Mouse (Mus musculus) limb, embryonic 14.5 days (tissue): ENCODE data around the gene Rpa2. TPM values are rescaled to one million over a fixed set of nuclear protein-coding genes. Genes with fewer than 3 reads are reported as not detected.
A peak's percentile ranks its signal among the peaks of the same experiment; 100 is the strongest.

ENCODE experiments used
- ATAC-seq: fragments of 200-750 bp; cut with Nextera tagmentation; 2 replicates; pipeline ENCODE4 v1.8.0; 2017; ENCODE audit warnings: low read depth, moderate number of reproducible peaks, moderate TSS enrichment; ENCODE audit not compliant: low FRiP score
- DNase-seq: peaks from one replicate; pipeline ENCODE4 v3.0.0-alpha.2; 2015; ENCODE audit warnings: low spot score
- H3K27ac ChIP-seq: fragments of 300-500 bp; sonication (generic); replicated peaks from 2 replicates; pipeline ENCODE4 v1.5.1; 2014; ENCODE audit warnings: low read depth, mild to moderate bottlenecking, low read length, moderate library complexity, mixed read lengths
- H3K27me3 ChIP-seq: fragments of 300-500 bp; sonication (generic); 2 replicates; pipeline ENCODE4 v1.6.1; 2014; ENCODE audit warnings: low read length, mixed read lengths; ENCODE audit not compliant: control insufficient read depth, insufficient read depth
- H3K36me3 ChIP-seq: fragments of 300-500 bp; sonication (generic); 2 replicates; pipeline ENCODE4 v1.6.1; 2014; ENCODE audit warnings: mild to moderate bottlenecking, low read length, moderate library complexity, mixed read lengths; ENCODE audit not compliant: control insufficient read depth, insufficient read depth
- H3K4me1 ChIP-seq: fragments of 300-500 bp; sonication (generic); 2 replicates; pipeline ENCODE4 v1.6.1; 2014; ENCODE audit warnings: antibody characterized with exemption, low read length, mixed read lengths; ENCODE audit not compliant: control insufficient read depth, insufficient read depth
- H3K4me2 ChIP-seq: fragments of 300-500 bp; sonication (generic); replicated peaks from 2 replicates; pipeline ENCODE4 v1.6.1; 2014; ENCODE audit warnings: low read depth, mild to moderate bottlenecking, low read length, moderate library complexity; ENCODE audit not compliant: severe bottlenecking
- H3K4me3 ChIP-seq: fragments of 300-500 bp; sonication (generic); replicated peaks from 2 replicates; pipeline ENCODE4 v1.5.1; 2014; ENCODE audit warnings: low read length
- H3K9ac ChIP-seq: fragments of 300-500 bp; sonication (generic); 2 replicates; pipeline ENCODE4 v1.6.1; 2014; ENCODE audit warnings: mild to moderate bottlenecking, low read depth, low read length, moderate library complexity; ENCODE audit not compliant: severe bottlenecking
- H3K9me3 ChIP-seq: fragments of 300-500 bp; sonication (generic); 2 replicates; pipeline ENCODE4 v1.6.1; 2016; ENCODE audit warnings: low read length; ENCODE audit not compliant: control insufficient read depth
- POLR2A ChIP-seq: fragments of 200-500 bp; IDR thresholded peaks from 2 replicates; pipeline ENCODE4 v1.8.0; 2012; ENCODE audit warnings: inconsistent platforms, mild to moderate bottlenecking, moderate library complexity, borderline replicate concordance; ENCODE audit not compliant: insufficient read depth, insufficient read length; ENCODE audit errors: extremely low read depth
- WGBS: fragments of 180-500 bp; shearing (Covaris S2); extraction: QIAGEN DNeasy Blood & Tissue Kit; methylation state at CpG from one replicate; pipeline ENCODE4 v1.1.7; 2014; 5-methylcytosine and 5-hydroxymethylcytosine counted together
- polyA plus RNA-seq, 2 experiments: library from polyadenylated mRNA; depleted of rRNA in 1 of 2; stranded (reverse) in 1 of 2; unstranded in 1 of 2; fragments of >200 nt; fragmentation: Nextera tagmentation in 1 of 2; extraction: Ambion mirVana in 1 of 2; gene quantifications; 2 replicates each; pipeline versions ENCODE4 v1.2.1 to v1.2.3; 2012 to 2014

The Rpa2 gene
- polyA plus RNA-seq, 2 experiments: 76.4 to 104 TPM

DNA sequence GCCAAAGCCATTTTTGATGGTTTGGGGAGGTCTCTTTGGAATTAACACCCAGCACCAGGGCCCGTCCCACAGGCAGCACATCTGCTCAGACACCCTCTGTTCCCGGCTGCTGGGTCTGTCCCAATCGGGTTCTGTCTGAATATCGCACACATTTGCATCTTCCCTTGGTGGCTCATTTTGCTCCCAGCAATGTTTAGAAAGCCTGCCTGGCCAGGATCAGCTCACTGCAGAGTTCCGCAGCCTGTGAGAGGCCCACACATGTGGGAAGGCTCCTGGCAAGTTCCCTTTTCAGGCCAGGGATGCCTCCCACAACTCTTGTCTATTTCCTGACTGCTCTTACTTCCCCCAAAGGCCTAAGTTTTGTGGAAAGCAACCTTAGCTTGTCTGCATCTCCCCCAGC is 41.5 kb downstream of the Rpa2 start:
- H3K4me2 ChIP-seq: no peak overlapping the region
- DNase-seq (no peak), ATAC-seq (no peak)
- no peaks in the 10 kb centered on the region for H3K36me3 ChIP-seq
- no peaks in the 10 kb centered on the region; the same call in 1 of the 2 replicates for H3K9me3 ChIP-seq
- 82% methylated on average over 5 of the region's 5 CpGs for WGBS
- no peak overlapping the region for H3K4me3 ChIP-seq
- no peaks in the 10 kb centered on the region for H3K27me3 ChIP-seq
- no peak overlapping the region for H3K27ac ChIP-seq
- no peak for TF ChIP-seq POLR2A
- H3K9ac ChIP-seq: no peak overlapping the region
- no peaks in the 10 kb centered on the region for H3K4me1 ChIP-seq

DNA sequence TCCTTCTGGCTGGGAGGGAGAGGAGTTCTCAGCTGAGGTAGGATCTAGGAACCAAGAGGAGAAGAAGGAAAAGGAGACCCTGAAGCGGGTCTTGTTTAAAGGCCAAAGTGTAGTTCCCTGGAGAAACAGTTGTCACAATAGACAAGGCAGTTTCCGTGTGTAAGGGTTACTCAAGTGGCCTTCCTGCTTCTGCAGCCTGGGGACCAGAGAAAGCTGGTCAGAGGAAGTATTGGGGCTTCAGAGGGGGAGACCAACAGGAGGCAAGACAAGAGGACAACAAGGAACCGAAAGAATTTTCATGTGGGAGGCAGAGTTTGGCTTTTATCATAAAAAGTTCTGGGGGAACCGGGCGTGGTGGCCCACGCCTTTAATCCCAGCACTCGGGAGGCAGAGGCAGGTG is 48.3 kb downstream of the Rpa2 start:
- Histone ChIP-seq H3K4me3 (no peak overlapping the region), H3K36me3 (no peaks in the 10 kb centered on the region), H3K27me3 (no peaks in the 10 kb centered on the region), H3K9me3 (peaks cover 7% of the 10 kb centered on the region; the same call in 1 of the 2 replicates), H3K4me1 (no peaks in the 10 kb centered on the region), H3K9ac (no peak overlapping the region), H3K4me2 (no peak overlapping the region), H3K27ac (no peak overlapping the region)
- ATAC-seq: no peak
- WGBS: 86% methylated on average over 7 of the region's 7 CpGs
- TF ChIP-seq POLR2A: no peak
- no peak for DNase-seq

DNA sequence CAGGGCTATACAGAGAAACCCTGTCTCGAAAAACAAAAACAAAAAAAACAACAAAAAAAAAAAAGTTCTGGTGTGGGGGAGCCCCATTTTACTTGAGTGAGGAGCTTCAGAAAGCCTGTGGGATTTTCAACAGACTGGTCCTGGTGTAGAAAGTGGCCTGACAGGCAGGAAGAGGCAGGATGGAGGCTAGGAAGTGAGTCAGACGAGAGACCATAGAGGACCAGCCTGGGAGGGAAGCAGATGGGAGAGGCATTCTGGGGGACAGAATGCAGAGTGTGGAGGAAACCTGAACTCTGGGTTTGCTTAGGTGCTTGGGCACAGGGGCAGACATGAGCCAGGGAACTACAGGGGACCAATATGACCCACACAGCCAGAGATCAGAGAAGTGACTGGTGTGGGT is 48.7 kb downstream of the Rpa2 start:
- Histone ChIP-seq H3K4me2 (no peak overlapping the region), H3K9me3 (0 out of 2 replicates have a peak, but pooled peaks cover 7% of the 10 kb centered on the region), H3K27me3 (no peaks in the 10 kb centered on the region), H3K36me3 (no peaks in the 10 kb centered on the region), H3K4me3 (no peak overlapping the region), H3K27ac (no peak overlapping the region), H3K9ac (no peak overlapping the region), H3K4me1 (no peaks in the 10 kb centered on the region)
- ATAC-seq (no peak), DNase-seq (no peak)
- TF ChIP-seq POLR2A: no peak
- 41% methylated on average over 2 of the region's 2 CpGs for WGBS

DNA sequence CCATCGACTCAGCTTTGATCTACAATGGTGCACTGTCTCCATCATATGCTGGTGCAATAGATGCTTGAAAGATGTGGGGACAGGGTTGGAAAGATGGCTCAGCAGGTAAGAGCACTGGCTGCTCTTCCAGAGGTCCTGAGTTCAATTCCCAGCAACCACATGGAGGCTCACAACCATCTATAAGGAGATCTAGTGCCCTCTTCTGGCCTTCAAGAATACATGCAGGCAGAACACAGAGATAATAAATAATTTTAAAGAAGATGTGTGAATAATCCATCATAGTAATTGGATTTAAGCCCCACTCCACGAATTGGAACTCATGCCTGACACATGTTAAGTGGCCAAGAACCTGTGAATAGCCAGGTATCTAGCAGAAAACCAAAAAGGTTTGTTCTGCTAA is 50.3 kb downstream of the Rpa2 start:
- Histone ChIP-seq H3K4me1 (no peaks in the 10 kb centered on the region), H3K4me2 (no peak overlapping the region), H3K36me3 (no peaks in the 10 kb centered on the region), H3K4me3 (no peak overlapping the region), H3K27me3 (no peaks in the 10 kb centered on the region), H3K9me3 (0 out of 2 replicates have a peak, but pooled peaks cover 7% of the 10 kb centered on the region), H3K9ac (no peak overlapping the region), H3K27ac (no peak overlapping the region)
- TF ChIP-seq POLR2A: no peak
- DNase-seq (no peak), ATAC-seq (no peak)
- WGBS: 53% methylated on average over 2 of the region's 2 CpGs

DNA sequence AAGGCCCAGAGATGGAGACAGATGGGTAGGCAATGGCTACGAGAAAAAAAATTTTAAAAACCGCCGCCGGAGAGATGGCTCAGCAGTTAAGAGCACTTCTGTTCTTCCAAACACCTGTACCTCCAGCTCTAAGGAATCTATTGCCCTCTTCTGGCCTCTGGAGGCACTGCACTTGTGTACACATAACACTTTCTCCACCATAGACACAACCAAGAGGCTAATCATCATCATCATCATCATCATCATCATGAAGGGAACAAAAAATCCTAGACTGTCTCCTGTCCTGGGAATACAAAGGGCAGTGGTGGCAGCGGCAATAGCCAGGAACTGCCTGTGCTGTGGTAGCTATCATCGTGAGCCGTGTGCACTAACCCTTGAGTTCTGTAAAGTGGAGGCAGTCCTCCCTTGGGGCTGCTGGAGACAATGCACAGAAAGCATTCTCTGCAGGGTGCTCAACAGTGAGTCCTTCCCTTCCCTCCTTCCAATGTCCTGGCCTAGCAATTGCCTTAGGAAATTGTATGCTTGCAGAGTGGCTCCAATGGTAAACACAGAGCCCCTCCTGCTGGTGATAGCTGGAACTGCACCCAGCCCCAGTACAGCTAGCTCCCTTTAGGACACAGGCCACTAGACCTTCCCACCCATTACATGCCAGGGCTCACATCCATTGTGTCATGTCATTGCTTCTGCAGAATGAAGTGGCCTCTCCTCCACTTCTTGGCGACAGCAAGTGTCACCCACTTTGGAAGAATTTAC is 55.7 kb downstream of the Rpa2 start:
- no peak overlapping the region for H3K27ac ChIP-seq
- H3K4me1 ChIP-seq: no peaks in the 10 kb centered on the region
- DNase-seq (peak; percentile 34), ATAC-seq (no peak)
- 0 out of 2 replicates have a peak, but pooled peaks cover 7% of the 10 kb centered on the region for H3K9me3 ChIP-seq
- 71% methylated on average over 8 of the region's 8 CpGs for WGBS
- no peaks in the 10 kb centered on the region for H3K27me3 ChIP-seq
- no peak overlapping the region for H3K4me3 ChIP-seq
- H3K4me2 ChIP-seq: no peak overlapping the region
- peaks cover 42% of the 10 kb centered on the region for H3K36me3 ChIP-seq
- no peak overlapping the region for H3K9ac ChIP-seq
- no peak for TF ChIP-seq POLR2A

Other genes with a start within 250 kb of the Rpa2 start
- gene Atpif1, start 234.7 kb upstream of the Rpa2 start, polyA plus RNA-seq (2012; rRNA removed): 367 and 583 TPM in 2 replicates
- 966 and 986 TPM in 2 replicates for gene Atpif1, start 234.7 kb upstream of the Rpa2 start, polyA plus RNA-seq (2014; fragmentation: Nextera tagmentation; extraction: Ambion mirVana)
- 91.3 and 114 TPM in 2 replicates for gene Dnajc8, start 232.8 kb upstream of the Rpa2 start, polyA plus RNA-seq (2012; rRNA removed)
- gene Dnajc8, start 232.8 kb upstream of the Rpa2 start, polyA plus RNA-seq (2014; fragmentation: Nextera tagmentation; extraction: Ambion mirVana): 144 and 153 TPM in 2 replicates
- 1.2 and 1.3 TPM in 2 replicates for gene Ptafr, start 204.3 kb upstream of the Rpa2 start, polyA plus RNA-seq (2012; rRNA removed)
- 0.36 and 0.86 TPM in 2 replicates for gene Ptafr, start 204.3 kb upstream of the Rpa2 start, polyA plus RNA-seq (2014; fragmentation: Nextera tagmentation; extraction: Ambion mirVana)
- gene Eya3, start 129.3 kb upstream of the Rpa2 start, polyA plus RNA-seq (2012; rRNA removed): 42.0 and 45.1 TPM in 2 replicates
- 23.7 and 24.3 TPM in 2 replicates for gene Eya3, start 129.3 kb upstream of the Rpa2 start, polyA plus RNA-seq (2014; fragmentation: Nextera tagmentation; extraction: Ambion mirVana)
- 8.0 and 10.2 TPM in 2 replicates for gene Xkr8, start 35.8 kb upstream of the Rpa2 start, polyA plus RNA-seq (2012; rRNA removed)
- gene Xkr8, start 35.8 kb upstream of the Rpa2 start, polyA plus RNA-seq (2014; fragmentation: Nextera tagmentation; extraction: Ambion mirVana): 7.3 and 9.9 TPM in 2 replicates
- 8.0 and 9.0 TPM in 2 replicates for gene Smpdl3b, start 11.1 kb upstream of the Rpa2 start, polyA plus RNA-seq (2012; rRNA removed)
- gene Smpdl3b, start 11.1 kb upstream of the Rpa2 start, polyA plus RNA-seq (2014; fragmentation: Nextera tagmentation; extraction: Ambion mirVana): 6.3 and 7.1 TPM in 2 replicates
- gene Themis2, start 28.1 kb downstream of the Rpa2 start, polyA plus RNA-seq (2012; rRNA removed): 2.0 and 2.1 TPM in 2 replicates
- gene Themis2, start 28.1 kb downstream of the Rpa2 start, polyA plus RNA-seq (2014; fragmentation: Nextera tagmentation; extraction: Ambion mirVana): 1.9 and 2.4 TPM in 2 replicates
- 79.7 and 91.6 TPM in 2 replicates for gene Ppp1r8, start 74.8 kb downstream of the Rpa2 start, polyA plus RNA-seq (2012; rRNA removed)
- 66.2 and 68.0 TPM in 2 replicates for gene Ppp1r8, start 74.8 kb downstream of the Rpa2 start, polyA plus RNA-seq (2014; fragmentation: Nextera tagmentation; extraction: Ambion mirVana)
- gene Stx12, start 116.2 kb downstream of the Rpa2 start, polyA plus RNA-seq (2012; rRNA removed): 54.2 and 57.3 TPM in 2 replicates
- 64.6 and 65.2 TPM in 2 replicates for gene Stx12, start 116.2 kb downstream of the Rpa2 start, polyA plus RNA-seq (2014; fragmentation: Nextera tagmentation; extraction: Ambion mirVana)
- gene Fam76a, start 154.2 kb downstream of the Rpa2 start, polyA plus RNA-seq (2012; rRNA removed): 19.0 and 19.1 TPM in 2 replicates
- 48.3 and 57.1 TPM in 2 replicates for gene Fam76a, start 154.2 kb downstream of the Rpa2 start, polyA plus RNA-seq (2014; fragmentation: Nextera tagmentation; extraction: Ambion mirVana)
- gene Fgr, start 205.8 kb downstream of the Rpa2 start, polyA plus RNA-seq (2012; rRNA removed): 0.54 and 0.64 TPM in 2 replicates
- gene Fgr, start 205.8 kb downstream of the Rpa2 start, polyA plus RNA-seq (2014; fragmentation: Nextera tagmentation; extraction: Ambion mirVana): 0.35 and 0.62 TPM in 2 replicates
- gene Ahdc1, start 242.9 kb downstream of the Rpa2 start, polyA plus RNA-seq (2012; rRNA removed): 29.6 and 41.0 TPM in 2 replicates
- gene Ahdc1, start 242.9 kb downstream of the Rpa2 start, polyA plus RNA-seq (2014; fragmentation: Nextera tagmentation; extraction: Ambion mirVana): 12.9 and 15.6 TPM in 2 replicates